Mouse (Mus musculus) stomach, postnatal 0 days (tissue): ENCODE measurements around the gene Gm49337.

Experiments
- CTCF ChIP-seq: IDR thresholded peaks from 2 replicates; pipeline ENCODE4 v1.5.1; 2016; ENCODE audit warnings: antibody characterized with exemption, low read depth, mild to moderate bottlenecking, moderate library complexity
- EP300 ChIP-seq: optimal IDR thresholded peaks from 2 replicates; pipeline ENCODE3; 2016; ENCODE audit warnings: antibody characterized with exemption

DNA sequence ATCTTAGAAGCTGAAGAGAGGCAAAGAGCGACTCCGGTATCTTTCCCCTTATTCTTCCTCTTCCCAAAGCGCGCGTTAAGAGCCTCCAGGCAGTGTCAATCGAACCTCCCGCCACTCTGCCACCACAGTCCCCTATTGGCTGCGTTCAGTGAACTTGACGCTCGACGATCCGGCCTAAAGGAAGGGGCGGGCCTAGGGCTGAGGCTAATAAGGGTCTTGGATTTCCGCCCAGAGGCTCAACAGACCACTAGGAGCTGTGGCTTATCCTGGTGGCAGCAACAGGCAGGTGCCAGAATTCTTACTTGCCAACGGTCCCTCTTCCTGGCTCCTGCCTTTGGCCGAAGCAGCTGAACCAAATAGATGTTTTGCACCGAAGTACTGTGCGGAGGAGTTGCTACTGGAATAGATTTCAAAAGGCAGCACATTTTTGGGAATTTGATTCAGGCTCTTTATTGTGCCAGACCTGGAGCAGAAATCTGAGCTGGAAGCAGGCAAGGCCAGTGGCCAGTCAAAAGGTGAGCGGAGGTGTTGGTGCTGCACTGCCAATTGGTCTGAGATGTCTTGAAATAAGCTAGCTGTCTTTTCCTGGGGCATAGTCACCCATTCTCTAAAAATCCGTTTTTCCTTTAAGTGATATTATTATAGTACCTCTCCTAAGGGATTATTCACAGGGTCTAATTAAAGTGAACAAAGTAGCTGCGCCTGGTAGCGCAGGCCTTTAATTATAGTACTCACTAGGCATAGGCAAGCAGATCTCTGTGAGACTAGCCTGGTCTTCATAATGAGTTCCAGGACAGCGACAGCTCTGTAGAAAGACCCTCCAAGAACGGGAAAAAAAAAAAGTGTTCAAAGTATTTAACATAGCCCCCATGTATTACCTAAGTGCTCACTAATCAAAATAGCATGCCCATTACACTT is 49.3 kb upstream of the Gm49337 start, which contains the start of the genes Rad54l and Pomgnt1:
- TF ChIP-seq CTCF (peak; percentile 55), EP300 (no peak)
